In the genomic region with DNA sequence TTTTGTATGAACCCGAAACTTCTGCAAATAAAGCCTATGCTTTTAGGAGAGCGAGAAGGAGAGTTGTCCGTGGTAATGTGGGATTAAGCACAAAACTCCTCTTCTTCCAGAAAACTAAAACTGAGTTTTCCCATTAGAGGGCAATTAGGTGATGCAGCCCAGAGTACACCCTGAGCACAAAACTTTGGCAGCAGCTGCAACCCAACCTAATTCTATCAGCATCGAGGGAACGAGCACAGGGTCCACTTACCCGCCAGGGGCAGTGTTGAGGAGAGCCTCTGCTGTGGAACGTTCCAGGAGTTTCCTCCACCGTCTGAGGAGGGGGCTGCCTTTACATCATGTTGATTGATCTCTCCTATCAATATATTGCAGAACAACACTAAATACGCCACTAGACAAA, we compare ENCODE assay signal across 17 mouse cellular contexts.
"Had no signal": no experiment of that assay in that cellular context is flagged by ENCODE, and none has a peak within 500 bp of the region (broad histone marks: within the 10 kb centered on the region; RNA-seq: fewer than 3 reads in every experiment).

No protein-coding gene starts in this region.

- H3K4me3 ChIP-seq: lung, embryonic 15.5 days; megakaryocyte, embryonic 14.5 days; midbrain, embryonic 12.5 days; midbrain, embryonic 15.5 days; neural tube, embryonic 12.5 days; stomach, embryonic 15.5 days had no signal

- ATAC-seq: liver, postnatal 0 days; lung, postnatal 0 days; midbrain, embryonic 15.5 days had no signal

- H3K36me3 ChIP-seq: lung, embryonic 15.5 days; midbrain, embryonic 12.5 days; midbrain, embryonic 15.5 days; neural tube, embryonic 12.5 days; stomach, embryonic 15.5 days had no signal

- H3K4me2 ChIP-seq: lung, embryonic 15.5 days; midbrain, embryonic 12.5 days; midbrain, embryonic 15.5 days; neural tube, embryonic 12.5 days; stomach, embryonic 15.5 days had no signal

- DNase-seq: liver, postnatal 0 days; lung, adult 2 months; lung, postnatal 14 days; lung, postnatal 36 days; right cerebral cortex, postnatal 14 days; thymus, adult 2 months; thymus, postnatal 25 days; thymus, postnatal 4 days had no signal

- H3K27ac ChIP-seq: lung, embryonic 15.5 days; macrophage; midbrain, embryonic 12.5 days; midbrain, embryonic 15.5 days; neural tube, embryonic 12.5 days; stomach, embryonic 15.5 days; stomach, postnatal 0 days had no signal

- H3K4me1 ChIP-seq: lung, embryonic 15.5 days; megakaryocyte, embryonic 14.5 days; midbrain, embryonic 12.5 days; neural tube, embryonic 12.5 days; stomach, embryonic 15.5 days had no signal

- H3K27me3 ChIP-seq: lung, embryonic 15.5 days; megakaryocyte, embryonic 14.5 days; midbrain, embryonic 12.5 days; midbrain, embryonic 15.5 days; neural tube, embryonic 12.5 days; stomach, embryonic 15.5 days had no signal

- H3K9ac ChIP-seq: liver, postnatal 0 days; lung, embryonic 15.5 days; midbrain, embryonic 12.5 days; midbrain, embryonic 15.5 days; neural tube, embryonic 12.5 days; stomach, embryonic 15.5 days had no signal

- H3K9me3 ChIP-seq: lung, embryonic 15.5 days; midbrain, embryonic 12.5 days; midbrain, embryonic 15.5 days; neural tube, embryonic 12.5 days; stomach, embryonic 15.5 days had no signal
